Mouse (Mus musculus) heart, embryonic 14.5 days (tissue): ENCODE measurements at regions not wholly inside any gene's neighbourhood (a gene's known extent, or its start where the extent isn't known, plus 50 kb on each side); places are given as distances from the start of the nearest gene placed in this dataset.

Experiments used
- ATAC-seq: fragments of 200-750 bp; cut with Nextera tagmentation; 2 replicates; pipeline ENCODE4 v1.8.0; 2017; ENCODE audit warnings: low read depth, moderate TSS enrichment; ENCODE audit not compliant: insufficient number of reproducible peaks, insufficient read depth, low FRiP score
- H3K27ac ChIP-seq, 2 experiments: fragments of 200-500 bp in 1 of 2; fragments of 300-500 bp in 1 of 2; sonication (generic) in 1 of 2; replicated peaks in 1 of 2; 2 replicates each; pipeline ENCODE4 v1.5.1; 2012 to 2014; ENCODE audit warnings: low read depth in 2 of 2, low read length in 2 of 2, control low read depth in 1 of 2, mild to moderate bottlenecking in 1 of 2, mixed read lengths in 1 of 2; ENCODE audit not compliant: control insufficient read depth in 1 of 2, insufficient read depth in 1 of 2
- H3K27me3 ChIP-seq: fragments of 300-500 bp; sonication (generic); 2 replicates; pipeline ENCODE4 v1.6.1; 2014; ENCODE audit warnings: mild to moderate bottlenecking, low read length, control low read depth; ENCODE audit not compliant: control insufficient read depth, insufficient read depth
- H3K36me3 ChIP-seq: fragments of 300-500 bp; sonication (generic); 2 replicates; pipeline ENCODE4 v1.6.1; 2014; ENCODE audit warnings: mild to moderate bottlenecking, control low read depth, low read length, mixed read lengths; ENCODE audit not compliant: control insufficient read depth, insufficient read depth
- H3K4me1 ChIP-seq, 2 experiments: fragments of 200-500 bp in 1 of 2; fragments of 300-500 bp in 1 of 2; sonication (generic) in 1 of 2; 2 replicates each; pipeline ENCODE4 v1.6.1; 2012 to 2014; ENCODE audit warnings: low read length in 2 of 2, control low read depth in 1 of 2, mixed read lengths in 1 of 2; ENCODE audit not compliant: control insufficient read depth in 2 of 2, insufficient read depth in 2 of 2
- H3K4me2 ChIP-seq: fragments of 300-500 bp; sonication (generic); 2 replicates; pipeline ENCODE4 v1.6.1; 2014; ENCODE audit warnings: mild to moderate bottlenecking, low read length
- H3K4me3 ChIP-seq, 2 experiments: fragments of 200-500 bp in 1 of 2; fragments of 300-500 bp in 1 of 2; sonication (generic) in 1 of 2; 2 replicates each; pipeline ENCODE4 v1.5.1; 2012 to 2014; ENCODE audit warnings: low read length in 2 of 2, mild to moderate bottlenecking in 2 of 2, control low read depth in 1 of 2, low read depth in 1 of 2, moderate library complexity in 1 of 2; ENCODE audit not compliant: control insufficient read depth in 1 of 2, insufficient read depth in 1 of 2
- H3K9ac ChIP-seq: fragments of 300-500 bp; sonication (generic); 2 replicates; pipeline ENCODE4 v1.6.1; 2014; ENCODE audit warnings: mild to moderate bottlenecking, low read length
- H3K9me3 ChIP-seq: fragments of 300-500 bp; sonication (generic); 2 replicates; pipeline ENCODE4 v1.6.1; 2016; ENCODE audit warnings: low read length, control low read depth; ENCODE audit not compliant: control insufficient read depth
- WGBS: fragments of 180-500 bp; shearing (Covaris S2); extraction: QIAGEN DNeasy Blood & Tissue Kit; methylation state at CpG from one replicate; pipeline ENCODE4 v1.1.7; 2014; 5-methylcytosine and 5-hydroxymethylcytosine counted together

GRCm38 (mm10) chr7:111365384-111365783 lies 282.6 kb upstream of the Eif4g2 start:
- H3K4me3 ChIP-seq: no peak overlapping the region
- WGBS: 74% methylated on average over 5 of the region's 5 CpGs
- H3K27me3 ChIP-seq: no peaks in the 10 kb centered on the region
- no peak overlapping the region for H3K4me2 ChIP-seq
- no peak overlapping the region for H3K9ac ChIP-seq
- H3K4me1 ChIP-seq: peaks cover 5% of the 10 kb centered on the region in 2 experiments
- ATAC-seq: no peak
- no peaks in the 10 kb centered on the region for H3K9me3 ChIP-seq
- no peak overlapping the region for H3K27ac ChIP-seq
- H3K36me3 ChIP-seq: no peaks in the 10 kb centered on the region

GRCm38 (mm10) chr7:111363206-111363605 lies 280.4 kb upstream of the Eif4g2 start:
- Histone ChIP-seq H3K4me1 (peaks cover 0 to 2% of the 10 kb centered on the region in 2 experiments; a peak in 1 of 4 replicates), H3K4me2 (no peak overlapping the region), H3K36me3 (no peaks in the 10 kb centered on the region), H3K27ac (no peak overlapping the region), H3K4me3 (no peak overlapping the region), H3K27me3 (no peaks in the 10 kb centered on the region), H3K9me3 (no peaks in the 10 kb centered on the region), H3K9ac (no peak overlapping the region)
- ATAC-seq: no peak
- 79% methylated on average over 5 of the region's 5 CpGs for WGBS

DNA sequence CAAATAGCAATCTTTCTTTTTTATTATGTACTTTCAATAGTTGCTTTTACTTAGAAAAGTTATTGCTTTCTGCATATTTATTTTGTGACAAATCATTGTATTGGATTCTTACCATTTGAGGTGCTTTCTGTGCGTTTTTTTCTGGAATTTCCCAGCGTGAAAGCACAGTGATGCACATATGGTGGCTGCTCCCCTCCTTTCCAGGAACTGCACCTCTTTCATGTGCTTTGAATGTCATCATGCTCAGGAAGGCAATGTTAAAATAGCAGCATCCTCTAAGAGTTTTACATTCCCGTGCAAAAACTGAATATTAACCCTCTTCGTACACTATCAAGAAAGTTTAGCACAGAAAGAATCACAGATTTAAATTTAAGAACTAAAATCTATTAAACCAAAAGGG lies 279.8 kb upstream of the Eif4g2 start:
- Histone ChIP-seq H3K4me2 (no peak overlapping the region), H3K9me3 (no peaks in the 10 kb centered on the region), H3K27me3 (no peaks in the 10 kb centered on the region), H3K27ac (no peak overlapping the region), H3K4me3 (no peak overlapping the region), H3K4me1 (peaks cover 0 to 2% of the 10 kb centered on the region in 2 experiments; a peak in 1 of 4 replicates), H3K36me3 (no peaks in the 10 kb centered on the region), H3K9ac (no peak overlapping the region)
- no peak for ATAC-seq
- 77% methylated on average over 4 of the region's 4 CpGs for WGBS

GRCm38 (mm10) chr7:111355088-111355656 lies 272.3 kb upstream of the Eif4g2 start:
- Histone ChIP-seq H3K4me1 (peaks cover 9 to 14% of the 10 kb centered on the region in 2 experiments), H3K9ac (no peak overlapping the region), H3K27me3 (no peaks in the 10 kb centered on the region), H3K4me2 (no peak overlapping the region), H3K9me3 (no peaks in the 10 kb centered on the region), H3K27ac (no peak overlapping the region), H3K4me3 (no peak overlapping the region), H3K36me3 (no peaks in the 10 kb centered on the region)
- 16% methylated on average over 2 of the region's 2 CpGs for WGBS
- ATAC-seq: no peak

DNA sequence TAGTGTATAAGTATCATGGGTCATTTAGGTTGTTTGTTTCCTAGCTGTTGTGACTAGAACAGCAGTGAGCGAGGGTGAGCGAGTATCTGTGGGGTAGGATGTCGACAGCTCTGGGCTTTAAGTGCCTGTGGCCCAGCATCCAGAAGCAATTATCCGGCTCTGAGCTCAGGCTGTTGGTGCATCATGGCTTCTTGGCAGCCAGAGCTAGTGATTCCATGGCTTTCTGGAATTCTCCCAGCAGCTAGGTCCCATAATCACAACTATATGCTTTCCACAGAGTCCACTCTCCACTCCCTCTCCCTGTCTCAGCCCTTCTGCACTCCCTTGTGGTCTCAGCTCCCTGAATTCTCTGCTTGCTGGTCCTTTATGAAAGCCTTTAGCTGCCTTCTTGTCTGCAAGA lies 271.2 kb upstream of the Eif4g2 start:
- WGBS: 53% methylated on average over 4 of the region's 4 CpGs
- H3K9ac ChIP-seq: no peak overlapping the region
- no peak overlapping the region for H3K27ac ChIP-seq
- no peaks in the 10 kb centered on the region for H3K27me3 ChIP-seq
- no peak for ATAC-seq
- no peak overlapping the region for H3K4me3 ChIP-seq
- peaks cover 9 to 14% of the 10 kb centered on the region in 2 experiments for H3K4me1 ChIP-seq
- H3K36me3 ChIP-seq: no peaks in the 10 kb centered on the region
- H3K9me3 ChIP-seq: no peaks in the 10 kb centered on the region
- no peak overlapping the region for H3K4me2 ChIP-seq

GRCm38 (mm10) chr7:111352176-111352575 lies 269.3 kb upstream of the Eif4g2 start:
- no peak for ATAC-seq
- no peaks in the 10 kb centered on the region for H3K36me3 ChIP-seq

GRCm38 (mm10) chr7:111345117-111345516 lies 262.3 kb upstream of the Eif4g2 start:
- Histone ChIP-seq H3K9ac (no peak overlapping the region), H3K9me3 (no peaks in the 10 kb centered on the region), H3K36me3 (no peaks in the 10 kb centered on the region), H3K4me1 (no peaks in the 10 kb centered on the region), H3K4me3 (no peak overlapping the region), H3K27ac (no peak overlapping the region), H3K4me2 (no peak overlapping the region), H3K27me3 (no peaks in the 10 kb centered on the region)
- WGBS: 60% methylated on average over 1 of the region's 1 CpGs
- no peak for ATAC-seq

More at GRCm38 (mm10) chr7:111352176-111352575, 269.3 kb upstream of the Eif4g2 start:
- Histone ChIP-seq H3K4me2 (no peak overlapping the region), H3K9ac (no peak overlapping the region), H3K27me3 (no peaks in the 10 kb centered on the region), H3K4me3 (no peak overlapping the region), H3K9me3 (no peaks in the 10 kb centered on the region), H3K4me1 (peaks cover 9 to 14% of the 10 kb centered on the region in 2 experiments), H3K27ac (no peak overlapping the region)
- WGBS: 74% methylated on average over 2 of the region's 2 CpGs

DNA sequence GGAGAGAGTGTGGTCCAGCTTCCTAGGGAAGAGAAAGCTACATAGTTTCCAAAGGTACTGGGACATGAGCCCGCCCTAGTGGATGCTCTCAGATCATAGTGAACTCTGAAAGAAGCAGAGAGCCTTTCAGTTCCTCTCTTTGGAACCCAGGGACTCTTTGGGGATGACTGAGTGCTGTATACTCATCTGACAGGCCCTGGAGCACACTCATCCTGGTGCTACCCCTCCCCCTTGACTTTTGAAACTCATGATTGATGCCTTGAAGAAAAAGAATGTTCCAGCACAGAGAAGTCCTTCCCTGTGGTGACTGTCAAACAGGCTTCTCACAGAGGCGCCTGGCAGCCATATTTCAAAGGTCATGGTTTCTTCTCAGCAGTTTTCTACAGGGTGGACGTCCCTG lies 254.2 kb upstream of the Eif4g2 start:
- no peak for ATAC-seq
- Histone ChIP-seq H3K9me3 (no peaks in the 10 kb centered on the region), H3K9ac (no peak overlapping the region), H3K27ac (no peak overlapping the region), H3K4me1 (no peaks in the 10 kb centered on the region), H3K36me3 (no peaks in the 10 kb centered on the region), H3K4me2 (no peak overlapping the region), H3K4me3 (no peak overlapping the region), H3K27me3 (no peaks in the 10 kb centered on the region)
- 61% methylated on average over 3 of the region's 3 CpGs for WGBS
